Mouse (Mus musculus): Measurements from ENCODE around the gene Lmf1. TPM values are rescaled to one million over a fixed set of nuclear protein-coding genes. Genes with fewer than 3 reads are reported as not detected.

The Lmf1 gene
- polyA plus RNA-seq, 1 experiment from 2014 or later = 32.7 TPM

DNA sequence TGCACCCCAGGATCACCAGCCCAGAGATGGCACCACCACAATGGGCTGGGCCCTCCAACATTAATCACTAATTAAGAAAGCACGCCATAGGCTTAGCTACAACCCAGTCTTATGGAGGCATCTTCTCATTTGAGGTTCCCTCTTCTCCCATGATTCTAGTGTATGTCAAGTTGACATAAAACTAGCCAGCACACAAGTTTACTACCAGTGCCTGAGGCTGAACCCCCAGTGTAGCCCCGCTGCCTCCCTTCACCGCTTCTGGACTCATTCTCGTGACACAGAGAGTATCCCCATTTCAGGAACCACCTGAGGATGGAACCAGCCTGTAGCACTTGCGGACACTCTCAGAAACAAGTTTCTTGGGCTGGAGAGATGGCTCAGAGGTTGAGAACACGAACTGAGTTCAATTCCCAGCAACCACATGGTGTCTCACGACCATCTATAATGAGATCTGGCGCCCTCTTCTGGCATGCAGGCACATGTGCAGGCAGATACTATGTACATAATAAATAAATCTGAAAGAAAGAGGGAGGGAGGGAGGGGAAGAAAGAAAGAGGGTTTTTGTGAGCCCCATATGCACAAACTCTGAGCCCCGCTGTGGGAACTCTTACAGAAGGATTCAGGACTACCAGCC is 122.1 kb downstream of the Lmf1 start:
- Histone ChIP-seq H3K4me3 (ENCODE audit: low read length) (no peak overlapping the region), H3K4me2 (replicated peaks; ENCODE audit: low read depth, low read length) (no peak overlapping the region), H3K9ac (replicated peaks; ENCODE audit: low read length) (no peak overlapping the region), H3K27ac (ENCODE audit: low read length) (no peak overlapping the region), H3K27me3 (ENCODE audit: insufficient read depth, low read length) (no peaks in the 10 kb centered on the region), H3K9me3 (ENCODE audit: low read length) (no peaks in the 10 kb centered on the region), H3K4me1 (ENCODE audit: insufficient read depth, low read length) (no peaks in the 10 kb centered on the region), H3K36me3 (ENCODE audit: insufficient read depth, low read length) (no peaks in the 10 kb centered on the region)
- 62% methylated on average over 9 of the region's 9 CpGs for WGBS
- ATAC-seq (ENCODE audit: low FRiP score, low TSS enrichment) = no peak

DNA sequence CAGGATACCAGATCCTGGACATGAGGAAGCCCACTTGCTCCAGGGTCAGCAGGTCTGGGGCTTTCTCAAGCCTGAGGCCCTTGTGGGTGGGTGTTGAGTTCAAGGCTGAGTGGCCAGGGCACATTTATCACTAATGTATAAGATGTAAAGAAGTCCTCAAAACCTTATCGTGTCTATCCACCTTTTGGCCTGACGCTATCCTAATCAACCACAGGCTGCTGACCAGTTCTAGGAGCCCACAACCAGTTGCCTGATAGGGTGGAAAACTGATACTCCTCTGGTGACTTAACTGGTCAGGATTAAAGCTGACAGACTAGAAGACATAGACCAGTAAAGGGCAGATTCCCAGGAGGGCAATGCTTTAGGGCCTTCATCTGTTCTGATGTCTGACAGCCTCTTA is 131.1 kb downstream of the Lmf1 start:
- Histone ChIP-seq H3K4me2 (replicated peaks; ENCODE audit: low read depth, low read length) (no peak overlapping the region), H3K27me3 (ENCODE audit: insufficient read depth, low read length) (no peaks in the 10 kb centered on the region), H3K9me3 (ENCODE audit: low read length) (0 out of 2 replicates have a peak, but pooled peaks cover 5% of the 10 kb centered on the region), H3K4me1 (ENCODE audit: insufficient read depth, low read length) (no peaks in the 10 kb centered on the region), H3K36me3 (ENCODE audit: insufficient read depth, low read length) (no peaks in the 10 kb centered on the region), H3K4me3 (ENCODE audit: low read length) (no peak overlapping the region), H3K9ac (replicated peaks; ENCODE audit: low read length) (no peak overlapping the region), H3K27ac (ENCODE audit: low read length) (no peak overlapping the region)
- no peak for ATAC-seq (ENCODE audit: low FRiP score, low TSS enrichment)
- WGBS = 90% methylated on average over 2 of the region's 2 CpGs

DNA sequence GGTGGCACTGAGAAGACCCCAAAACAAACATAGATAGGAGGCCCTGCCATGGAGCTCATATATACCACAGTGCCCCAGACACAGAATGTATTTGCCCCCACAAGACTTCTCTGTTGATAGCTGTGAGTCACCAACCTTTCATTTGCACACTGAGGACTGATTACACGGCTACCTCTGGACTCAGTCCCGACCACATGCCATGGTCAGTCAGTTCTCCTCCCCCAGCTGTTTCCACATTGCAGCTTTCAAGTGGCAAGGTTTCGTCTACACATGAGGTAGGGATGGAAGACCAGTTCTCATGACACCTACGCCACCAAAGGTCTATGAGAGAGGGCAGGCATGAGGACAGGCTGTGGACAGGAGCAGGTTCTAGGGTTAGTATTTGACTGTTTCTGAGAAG is 132.3 kb downstream of the Lmf1 start:
- peaks cover 5% of the 10 kb centered on the region; the same call in 1 of the 2 replicates for H3K27me3 ChIP-seq (ENCODE audit: insufficient read depth, low read length)
- peaks cover 2% of the 10 kb centered on the region; the same call in 1 of the 2 replicates for H3K4me1 ChIP-seq (ENCODE audit: insufficient read depth, low read length)
- no peak for ATAC-seq (ENCODE audit: low FRiP score, low TSS enrichment)
- whole genome bisulfite sequencing = 77% methylated on average over 4 of the region's 4 CpGs
- H3K4me2 ChIP-seq (replicated peaks; ENCODE audit: low read depth, low read length) = no peak overlapping the region
- H3K9me3 ChIP-seq (ENCODE audit: low read length) = 0 out of 2 replicates have a peak, but pooled peaks cover 5% of the 10 kb centered on the region
- H3K36me3 ChIP-seq (ENCODE audit: insufficient read depth, low read length) = no peaks in the 10 kb centered on the region
- no peak overlapping the region for H3K9ac ChIP-seq (replicated peaks; ENCODE audit: low read length)
- no peak overlapping the region for H3K27ac ChIP-seq (ENCODE audit: low read length)
- H3K4me3 ChIP-seq (ENCODE audit: low read length) = no peak overlapping the region

Other genes with a start within 250 kb of the Lmf1 start
- gene Tpsab1, start 233.5 kb upstream of the Lmf1 start, polyA plus RNA-seq (2015; fragmentation: Nextera tagmentation; extraction: Ambion mirVana) = 0.36 and 0.49 TPM in 2 replicates
- gene Tpsb2, start 212.8 kb upstream of the Lmf1 start, polyA plus RNA-seq (2015; fragmentation: Nextera tagmentation; extraction: Ambion mirVana) = 2.0 and 2.2 TPM in 2 replicates
- 0.25 TPM in 1 of 2 replicates, not detected in the other for gene Tpsg1, start 209.8 kb upstream of the Lmf1 start, polyA plus RNA-seq (2015; fragmentation: Nextera tagmentation; extraction: Ambion mirVana)
- gene Cacna1h, start 145.3 kb upstream of the Lmf1 start, polyA plus RNA-seq (2015; fragmentation: Nextera tagmentation; extraction: Ambion mirVana) = 3.3 and 3.5 TPM in 2 replicates
- gene Tekt4, start 124.5 kb upstream of the Lmf1 start, polyA plus RNA-seq (2015; fragmentation: Nextera tagmentation; extraction: Ambion mirVana) = not detected in 2 replicates
- gene Sstr5, start 81.8 kb upstream of the Lmf1 start, polyA plus RNA-seq (2015; fragmentation: Nextera tagmentation; extraction: Ambion mirVana) = 0.13 TPM in 1 of 2 replicates, not detected in the other
- gene Sox8, start 8.4 kb upstream of the Lmf1 start, polyA plus RNA-seq (2015; fragmentation: Nextera tagmentation; extraction: Ambion mirVana) = 3.3 and 5.3 TPM in 2 replicates
- 0.40 and 1.2 TPM in 2 replicates for gene Gng13, start 138.1 kb downstream of the Lmf1 start, polyA plus RNA-seq (2015; fragmentation: Nextera tagmentation; extraction: Ambion mirVana)
- gene Chtf18, start 148.3 kb downstream of the Lmf1 start, polyA plus RNA-seq (2015; fragmentation: Nextera tagmentation; extraction: Ambion mirVana) = 38.1 and 41.2 TPM in 2 replicates
- gene Rpusd1, start 148.6 kb downstream of the Lmf1 start, polyA plus RNA-seq (2015; fragmentation: Nextera tagmentation; extraction: Ambion mirVana) = 26.2 and 26.8 TPM in 2 replicates
- gene Mslnl, start 157.0 kb downstream of the Lmf1 start, polyA plus RNA-seq (2015; fragmentation: Nextera tagmentation; extraction: Ambion mirVana) = not detected in 2 replicates
- gene Msln, start 175.3 kb downstream of the Lmf1 start, polyA plus RNA-seq (2015; fragmentation: Nextera tagmentation; extraction: Ambion mirVana) = 6.9 and 7.8 TPM in 2 replicates
- 37.9 and 39.2 TPM in 2 replicates for gene Narfl, start 194.7 kb downstream of the Lmf1 start, polyA plus RNA-seq (2015; fragmentation: Nextera tagmentation; extraction: Ambion mirVana)
- gene Haghl, start 206.6 kb downstream of the Lmf1 start, polyA plus RNA-seq (2015; fragmentation: Nextera tagmentation; extraction: Ambion mirVana) = 79.8 and 83.7 TPM in 2 replicates
- 0.16 and 0.46 TPM in 2 replicates for gene Ccdc78, start 207.5 kb downstream of the Lmf1 start, polyA plus RNA-seq (2015; fragmentation: Nextera tagmentation; extraction: Ambion mirVana)
- gene Fam173a, start 213.8 kb downstream of the Lmf1 start, polyA plus RNA-seq (2015; fragmentation: Nextera tagmentation; extraction: Ambion mirVana) = 105 and 109 TPM in 2 replicates
- gene AC134908.4, start 216.6 kb downstream of the Lmf1 start, polyA plus RNA-seq (2015; fragmentation: Nextera tagmentation; extraction: Ambion mirVana) = 0.40 and 0.57 TPM in 2 replicates
- gene Metrn, start 218.1 kb downstream of the Lmf1 start, polyA plus RNA-seq (2015; fragmentation: Nextera tagmentation; extraction: Ambion mirVana) = 56.8 and 57.1 TPM in 2 replicates
- 1.4 and 2.0 TPM in 2 replicates for gene Fbxl16, start 230.0 kb downstream of the Lmf1 start, polyA plus RNA-seq (2015; fragmentation: Nextera tagmentation; extraction: Ambion mirVana)
- 33.1 and 35.3 TPM in 2 replicates for gene Wdr24, start 244.5 kb downstream of the Lmf1 start, polyA plus RNA-seq (2015; fragmentation: Nextera tagmentation; extraction: Ambion mirVana)
- gene Jmjd8, start 249.8 kb downstream of the Lmf1 start, polyA plus RNA-seq (2015; fragmentation: Nextera tagmentation; extraction: Ambion mirVana) = 72.3 and 73.0 TPM in 2 replicates

Measured in kidney, embryonic 16.5 days (tissue).